Mouse (Mus musculus): ENCODE data around the gene Sema5b.
A peak's percentile ranks its signal among the peaks of the same experiment; 100 is the strongest.

Gene Sema5b

DNA sequence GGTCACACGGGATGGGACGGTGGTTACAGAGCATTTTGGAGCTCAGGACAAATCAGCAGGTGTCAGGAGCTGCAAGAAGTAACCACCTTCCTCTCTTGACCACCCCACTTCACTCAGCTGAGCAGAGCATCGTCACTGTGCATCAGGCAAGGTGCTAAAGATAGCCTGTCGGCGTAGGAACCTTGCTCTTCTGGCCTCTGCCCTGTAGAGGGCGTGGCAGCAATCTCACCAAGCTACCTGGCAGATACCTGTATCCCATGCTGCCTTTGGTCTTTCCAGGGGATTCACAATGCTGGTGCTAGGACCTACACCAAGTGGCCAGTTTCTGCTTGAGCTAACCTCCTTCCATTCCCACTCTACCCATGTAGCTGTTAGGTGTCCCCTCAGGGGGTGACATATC, 55.3 kb downstream of the Sema5b start:
- no peak for DNase-seq

DNA sequence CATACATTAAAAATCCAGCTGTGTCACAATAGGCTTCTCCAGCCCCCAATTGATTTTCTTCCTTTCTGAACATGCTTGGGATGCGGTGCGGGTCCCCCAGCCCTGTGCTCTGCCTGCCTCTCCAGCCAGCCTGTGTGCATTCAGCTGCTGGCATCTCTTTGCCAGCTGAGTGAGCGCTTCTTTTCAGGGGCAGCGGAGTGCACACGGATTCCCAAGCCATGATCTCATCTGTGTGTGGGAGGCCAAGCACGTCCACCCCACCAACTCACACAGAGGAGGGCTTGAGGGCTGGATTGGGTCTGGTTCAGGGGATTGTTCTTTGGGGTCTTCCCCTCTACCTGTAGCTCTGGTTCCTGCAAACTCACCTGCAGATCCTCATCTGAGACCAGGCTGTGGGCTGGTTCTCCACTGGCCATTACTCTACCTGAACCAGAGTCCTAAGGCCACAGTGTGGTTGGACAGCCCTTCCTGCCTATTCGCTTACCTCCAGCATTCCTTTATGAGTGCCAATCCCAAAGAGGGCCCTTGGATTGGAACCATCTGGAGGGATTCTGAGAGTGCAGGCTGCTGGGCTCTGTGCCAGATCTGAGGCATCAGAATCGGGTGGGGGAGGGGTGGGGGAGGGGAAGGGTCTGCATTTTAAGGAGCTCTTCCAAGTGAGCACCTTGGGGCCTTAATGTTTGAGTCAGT, 55.9 kb downstream of the Sema5b start:
- DNase-seq: no peak

DNA sequence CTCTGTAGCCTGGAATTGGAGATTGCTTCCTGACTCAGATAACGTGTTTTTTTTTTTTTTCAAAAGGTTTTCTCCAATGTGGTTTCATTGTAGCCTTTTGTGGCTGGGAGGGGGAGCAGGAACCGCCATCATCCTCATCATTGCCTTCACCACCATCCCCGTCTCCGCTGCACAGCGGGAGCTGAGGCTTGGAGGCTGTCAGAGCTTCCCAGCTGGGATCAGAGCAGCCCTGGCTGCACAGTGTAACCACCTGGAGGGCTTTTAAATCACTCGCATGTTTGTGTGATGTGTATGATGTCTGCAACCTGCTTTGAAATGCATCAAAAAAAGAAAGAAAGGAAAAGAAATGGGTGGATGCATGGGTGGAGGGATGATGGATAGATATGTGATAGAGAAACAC, 57.0 kb downstream of the Sema5b start:
- DNase-seq: no peak

DNA sequence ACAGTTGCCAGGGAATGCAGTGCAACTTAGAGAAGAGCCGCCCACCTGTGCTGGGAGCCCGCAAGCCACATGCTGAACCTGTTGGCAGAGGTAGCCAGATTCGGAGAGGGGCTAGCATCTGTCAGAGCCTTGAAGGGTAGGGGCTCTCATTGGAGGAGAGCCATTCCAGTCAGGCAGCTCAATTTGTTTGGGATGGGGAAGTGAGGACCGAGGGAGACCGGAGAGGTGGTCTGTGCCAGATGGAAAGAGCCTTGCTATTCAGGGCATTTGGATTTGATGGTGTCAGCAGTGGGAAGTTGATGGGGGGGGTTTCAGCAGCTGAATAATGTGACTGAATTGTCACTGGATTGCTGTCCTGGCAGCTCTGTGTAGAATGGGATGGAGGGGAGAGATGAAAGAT, 57.9 kb downstream of the Sema5b start:
- DNase-seq: no peak

DNA sequence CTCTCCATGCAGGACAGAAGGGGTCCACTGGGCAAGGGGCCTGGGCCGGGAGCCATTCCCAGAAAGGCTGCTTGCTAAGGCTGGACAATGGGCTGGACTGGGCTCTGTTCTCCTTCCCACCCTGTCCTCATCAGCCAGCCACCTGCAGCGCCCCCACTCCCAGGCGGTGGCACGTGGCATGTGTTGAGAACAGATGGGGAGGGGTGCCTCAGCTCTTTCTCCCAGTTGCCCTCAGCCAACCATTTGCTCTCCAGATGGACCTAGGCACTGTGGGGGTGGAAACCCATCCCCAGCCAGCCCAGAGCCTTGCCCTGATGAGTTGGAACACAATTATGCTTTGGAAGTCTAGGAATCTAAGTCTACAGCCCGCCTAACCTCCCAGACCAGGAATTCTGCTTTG, 59.3 kb downstream of the Sema5b start:
- DNase-seq: no peak

DNA sequence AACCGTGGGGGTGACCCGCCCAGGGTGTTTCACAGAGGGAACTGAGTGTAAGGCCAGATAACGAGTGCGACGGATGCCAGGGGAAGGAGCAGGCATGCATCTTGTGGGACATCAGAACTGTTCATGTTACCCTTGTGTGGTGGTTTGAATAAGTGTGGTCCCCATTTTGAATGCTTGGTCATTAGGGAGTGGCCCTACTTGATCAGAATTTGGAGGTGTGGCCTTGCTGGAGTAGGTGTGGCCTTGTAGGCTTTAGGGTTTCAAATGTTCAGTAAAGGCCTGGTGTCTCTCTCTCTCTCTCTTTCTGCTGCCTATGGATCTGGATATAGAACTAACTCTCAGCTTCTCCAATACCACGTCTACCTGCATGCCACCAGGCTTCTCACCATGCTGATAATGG, 60.5 kb downstream of the Sema5b start:
- DNase-seq: no peak

DNA sequence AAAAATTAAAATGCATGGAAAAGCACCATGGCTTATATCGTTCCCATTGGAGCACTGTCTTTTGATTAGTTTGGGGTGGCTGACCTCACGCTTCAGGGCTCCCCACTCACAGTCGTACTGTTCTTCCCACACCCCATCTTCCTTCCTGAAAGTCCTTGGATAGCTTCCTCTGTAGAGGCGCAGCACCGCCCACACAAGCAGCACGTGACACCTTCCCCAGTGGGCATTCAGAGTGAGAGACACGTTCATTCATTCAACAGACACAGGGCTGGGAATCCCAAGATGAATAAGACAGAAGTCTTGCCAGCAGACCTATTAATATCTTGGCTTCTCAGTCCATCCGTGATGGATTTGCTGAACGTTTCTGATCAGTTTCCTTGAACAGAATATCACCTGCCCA, 61.6 kb downstream of the Sema5b start:
- peak; percentile 46 for DNase-seq

DNA sequence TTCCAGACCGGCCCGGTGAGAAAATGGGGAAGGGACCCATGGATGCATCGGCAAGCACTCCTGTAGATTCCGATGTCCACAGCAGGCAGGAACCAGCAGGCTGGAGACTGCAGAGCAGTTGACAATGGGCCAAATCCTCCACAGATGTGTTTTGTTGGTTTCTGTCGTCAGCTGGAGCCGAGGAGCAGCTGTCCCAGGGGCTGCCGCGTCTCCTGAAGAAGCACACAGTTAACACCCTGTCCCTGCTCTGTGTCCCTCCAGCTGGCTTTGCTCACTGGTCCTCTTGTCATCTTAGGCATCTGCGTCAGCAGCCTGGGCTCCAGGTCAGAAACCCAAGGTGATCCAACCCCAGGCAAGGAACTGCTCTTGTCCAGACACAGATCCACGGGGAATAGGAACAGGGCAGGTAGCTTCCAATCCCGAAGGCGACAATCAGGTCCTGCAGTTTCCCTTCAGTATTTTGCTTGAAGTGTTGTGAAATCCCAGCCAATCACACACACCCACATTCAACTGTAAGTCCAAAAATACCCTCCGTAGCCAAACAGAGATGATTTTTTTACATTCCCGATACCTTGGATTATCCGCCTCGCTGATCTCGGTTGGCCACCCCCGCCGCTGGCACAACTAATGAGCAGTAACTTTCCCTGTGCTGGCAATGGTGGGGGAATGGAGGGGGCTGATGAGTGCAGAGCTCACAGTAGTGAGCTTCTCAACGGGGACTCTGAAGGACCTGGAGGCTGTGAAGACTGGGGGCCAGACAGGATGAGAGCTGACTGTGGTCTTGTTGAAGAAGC, 63.0 kb downstream of the Sema5b start:
- peak; percentile 54 for DNase-seq

DNA sequence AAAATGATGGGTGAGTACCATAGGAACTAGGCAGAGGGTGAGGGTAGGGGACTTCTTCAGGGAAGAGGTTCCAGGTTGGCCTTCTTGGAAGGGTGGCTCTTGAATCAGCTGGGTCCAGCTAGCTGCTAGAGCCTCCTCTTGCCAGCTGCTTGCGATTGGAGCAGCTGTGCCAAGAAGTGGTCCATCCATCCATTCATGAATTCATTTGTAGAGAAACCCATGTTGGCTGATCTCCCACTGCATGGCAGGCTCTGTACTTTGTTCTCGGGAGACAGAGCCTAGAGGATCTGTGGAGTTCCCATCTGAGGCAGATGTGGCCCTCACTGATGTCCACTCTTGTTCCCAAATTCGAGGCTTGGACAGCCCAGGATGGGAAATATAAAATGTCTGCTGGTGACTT, 66.3 kb downstream of the Sema5b start:
- DNase-seq: no peak

DNA sequence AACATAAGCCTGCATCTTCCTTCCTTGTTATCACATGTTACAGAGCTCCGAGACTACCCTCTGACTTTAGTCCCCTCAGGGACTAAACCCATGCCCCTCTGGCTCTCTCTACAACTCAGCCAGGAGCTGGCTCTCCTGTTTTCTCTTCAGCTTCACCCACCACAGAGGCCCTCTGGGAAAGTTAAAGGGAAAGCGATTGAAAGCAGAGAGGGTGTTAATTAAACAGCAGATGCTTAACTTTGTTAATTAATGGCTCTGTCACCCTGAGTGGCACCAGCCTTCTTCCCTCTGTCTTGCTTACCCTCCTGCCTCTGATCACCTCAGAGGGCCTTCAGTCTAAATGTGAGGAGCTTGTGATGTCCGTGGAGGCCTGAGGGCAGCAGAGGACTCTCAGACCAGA, 67.3 kb downstream of the Sema5b start:
- no peak for DNase-seq

DNA sequence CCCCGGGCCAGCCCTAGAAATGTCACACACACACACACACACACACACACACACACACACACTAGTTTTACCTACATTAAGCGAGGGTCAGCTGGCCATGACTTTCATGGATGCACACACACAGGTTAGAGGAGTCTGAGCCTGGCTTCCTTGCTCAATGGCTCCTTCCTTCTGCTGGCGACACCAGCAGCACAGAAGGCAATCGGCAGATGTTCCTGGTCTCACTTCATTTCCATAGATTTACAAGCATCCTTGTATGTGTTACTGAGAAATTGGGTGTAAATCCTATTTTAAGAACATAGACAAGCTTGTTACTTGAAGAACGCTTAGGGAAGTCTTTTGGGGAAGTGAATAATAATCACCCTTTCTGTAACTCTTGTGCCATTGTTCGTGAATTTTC, 68.6 kb downstream of the Sema5b start:
- no peak for DNase-seq

DNA sequence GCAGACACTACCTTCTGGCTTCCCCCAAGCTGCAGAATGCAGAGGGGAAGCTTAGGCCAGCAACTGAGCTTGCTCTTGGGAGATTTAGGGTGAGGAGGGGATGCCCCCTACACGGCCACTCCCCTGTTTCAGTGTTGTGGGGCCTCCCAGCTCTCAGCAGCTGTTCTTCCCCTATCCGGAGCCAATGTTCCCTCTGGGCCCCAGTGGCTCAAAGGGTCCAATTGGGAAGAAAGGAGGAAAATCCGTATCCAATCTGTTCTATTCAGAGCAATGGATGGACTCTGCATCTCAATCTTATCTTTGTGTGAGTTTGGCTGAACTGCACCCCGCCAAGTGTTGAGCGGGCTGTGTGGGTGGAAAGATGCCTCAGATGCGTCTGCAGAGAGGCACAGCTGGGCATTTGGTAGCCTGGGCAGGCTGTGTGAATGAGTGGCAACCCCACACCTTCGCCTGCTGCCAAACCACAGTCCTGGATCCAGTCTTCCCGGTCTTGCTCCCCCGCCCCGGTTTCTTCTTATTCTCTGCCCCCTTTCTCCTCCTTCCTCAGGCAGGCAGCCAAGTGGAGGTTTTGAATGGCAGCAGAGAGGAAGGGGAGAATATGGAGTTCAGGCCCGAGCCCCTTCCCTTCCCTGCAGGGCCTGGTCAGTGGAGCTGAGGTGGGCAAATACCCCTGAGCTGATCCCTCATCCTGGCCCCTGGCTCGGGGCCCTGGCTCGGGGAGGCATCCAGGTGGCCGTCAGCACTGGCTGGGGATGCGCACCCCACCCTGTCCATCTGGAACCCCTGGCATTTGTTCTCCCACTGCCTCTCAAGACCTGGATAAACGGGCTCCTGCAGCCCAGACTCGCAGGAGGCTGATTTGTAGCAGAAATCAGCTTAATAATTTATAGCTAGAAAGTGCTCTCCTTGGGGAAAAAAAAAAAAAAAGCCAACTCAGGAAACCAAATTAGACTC, 73.2 kb downstream of the Sema5b start:
- DNase-seq: no peak

DNA sequence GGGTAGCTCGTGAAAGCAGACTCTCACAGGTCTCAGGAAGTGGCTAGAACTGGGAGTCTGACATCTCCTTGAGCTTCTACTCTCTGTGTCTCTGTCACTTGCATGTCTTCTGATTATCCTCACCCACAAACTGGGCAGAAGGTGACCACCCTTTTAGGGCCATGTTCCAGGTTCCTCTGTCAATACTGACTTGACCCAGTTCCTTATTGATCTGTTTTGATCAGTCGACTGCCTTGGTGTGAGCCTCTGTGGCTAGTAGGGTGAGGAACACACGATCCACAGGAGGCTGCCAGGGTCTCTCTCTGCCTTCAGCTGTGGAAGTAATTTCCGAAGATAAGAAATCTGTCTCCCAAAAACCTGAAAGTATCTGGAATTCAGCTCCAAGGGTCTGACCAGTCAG, 76.8 kb downstream of the Sema5b start:
- DNase-seq: no peak

DNA sequence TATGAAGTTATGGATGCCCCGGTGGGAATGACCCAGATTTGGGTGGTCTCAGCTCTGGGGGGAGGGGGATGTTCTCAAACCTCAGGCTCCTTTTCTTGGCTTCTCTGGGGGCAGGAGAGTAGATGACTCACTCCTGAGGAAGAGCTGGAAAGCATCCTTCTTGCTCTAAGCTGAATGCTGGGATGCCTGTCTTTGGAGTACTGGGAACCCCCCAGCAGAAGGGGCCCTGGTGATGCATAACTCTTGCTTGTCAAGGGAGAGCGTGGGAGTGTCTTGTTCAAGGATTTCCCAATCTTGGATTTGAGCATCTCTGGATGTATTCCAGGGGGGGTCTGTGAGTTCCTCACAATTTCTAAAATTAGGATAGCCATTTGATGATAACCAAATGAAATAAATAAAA, 82.1 kb downstream of the Sema5b start:
- DNase-seq: no peak

DNA sequence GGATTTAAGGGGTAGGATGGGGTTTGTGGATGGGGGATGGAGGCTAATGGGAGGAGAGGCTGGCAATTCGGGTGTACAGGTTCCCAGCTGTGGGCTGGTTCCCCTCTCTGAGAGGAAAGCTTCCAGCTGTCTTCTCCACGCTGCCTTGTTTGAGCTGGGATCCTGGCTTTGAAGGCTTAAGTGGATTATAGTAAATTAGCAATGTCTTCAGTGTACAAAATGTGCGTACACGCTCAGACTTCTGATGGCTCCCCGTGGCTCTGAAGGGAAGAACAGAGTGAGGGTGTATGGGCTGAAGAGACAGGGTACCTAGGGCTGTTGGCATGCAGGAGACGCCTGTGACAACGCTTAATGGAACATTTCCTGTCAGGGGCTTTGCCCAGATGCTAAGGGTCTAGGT, 83.0 kb downstream of the Sema5b start:
- no peak for DNase-seq

DNA sequence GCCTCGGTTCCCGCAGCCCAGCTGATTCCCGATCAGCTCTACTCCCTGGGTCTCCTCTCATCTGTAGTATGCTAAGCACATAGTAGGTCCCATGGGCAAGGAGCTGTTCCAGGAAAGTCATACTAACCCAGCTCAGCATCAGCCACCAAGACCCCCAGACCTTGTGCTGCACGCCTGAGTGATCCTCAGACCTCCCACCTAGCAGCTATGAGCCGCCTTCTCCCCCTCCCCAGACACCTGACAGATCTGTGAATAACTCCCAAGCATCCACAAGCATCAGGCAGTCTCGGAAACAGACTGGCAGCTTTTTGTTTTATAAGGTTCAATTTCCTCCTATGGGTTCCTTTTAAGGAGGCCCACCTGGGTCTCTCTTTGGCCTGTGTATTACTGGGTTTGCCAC, 83.9 kb downstream of the Sema5b start:
- no peak for DNase-seq

DNA sequence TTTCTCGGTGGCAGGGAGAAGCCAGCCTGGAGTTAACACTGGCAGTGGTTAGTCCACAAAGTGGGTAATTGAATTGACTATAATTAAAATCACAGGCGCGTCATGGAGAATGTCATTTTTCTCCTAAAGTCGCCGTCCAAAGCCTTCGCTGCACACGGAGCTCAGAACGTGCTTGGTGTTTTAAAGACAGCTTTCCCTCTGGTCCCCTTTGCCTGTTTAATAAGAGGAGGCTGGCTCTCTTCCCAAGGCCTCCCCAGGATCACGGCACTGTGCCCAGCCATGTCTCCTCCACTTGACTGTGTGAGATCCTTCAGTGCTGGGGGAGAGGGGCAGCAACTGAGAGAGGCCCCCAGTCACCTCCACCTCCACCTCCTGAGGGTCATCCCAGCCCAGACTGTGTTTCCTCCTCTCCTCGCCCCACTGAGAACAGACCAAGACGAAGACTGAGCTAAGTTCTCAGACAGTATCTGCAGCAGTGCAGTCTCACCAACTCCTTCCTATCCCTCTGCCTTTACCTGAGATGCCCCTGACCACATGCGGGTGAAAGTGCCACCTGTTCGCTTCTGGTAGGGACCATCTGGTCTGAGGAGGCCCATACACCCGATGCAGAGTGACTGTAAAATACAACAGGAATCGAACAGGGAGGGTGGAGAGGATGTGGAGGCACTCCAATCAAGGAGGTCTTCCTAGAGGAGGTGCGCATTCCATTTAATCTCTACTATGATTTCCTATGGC, 84.5 kb downstream of the Sema5b start:
- no peak for DNase-seq

DNA sequence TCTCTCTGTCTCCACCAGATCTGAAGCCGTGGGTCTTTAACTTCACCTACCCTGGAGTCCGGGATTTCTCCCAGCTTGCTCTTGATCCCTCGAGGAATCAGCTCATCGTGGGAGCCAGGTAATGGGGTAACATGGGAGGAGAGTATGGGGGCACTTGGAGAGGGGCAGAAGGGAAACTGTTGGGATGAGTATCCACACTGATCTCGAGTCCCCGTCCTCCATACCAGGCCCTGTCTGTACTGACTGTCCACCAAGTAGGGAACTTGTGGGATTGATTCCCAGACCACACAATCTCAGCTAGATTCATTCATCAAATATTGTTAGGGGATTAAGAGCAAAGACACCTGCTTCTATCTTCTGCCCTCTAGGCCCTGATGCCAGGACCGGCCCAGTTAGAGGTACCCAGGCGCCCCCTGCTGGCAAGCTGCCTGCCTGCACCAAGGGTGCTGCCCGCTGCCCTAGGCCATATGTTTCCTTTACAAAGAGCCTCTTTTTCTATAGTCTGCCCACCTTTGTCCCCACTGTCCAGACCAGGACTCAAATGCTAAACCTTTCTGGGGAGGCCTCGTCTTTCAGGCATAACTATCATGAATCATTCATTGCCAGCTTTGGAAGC, 87.2 kb downstream of the Sema5b start:
- peak; percentile 35 for DNase-seq

DNA sequence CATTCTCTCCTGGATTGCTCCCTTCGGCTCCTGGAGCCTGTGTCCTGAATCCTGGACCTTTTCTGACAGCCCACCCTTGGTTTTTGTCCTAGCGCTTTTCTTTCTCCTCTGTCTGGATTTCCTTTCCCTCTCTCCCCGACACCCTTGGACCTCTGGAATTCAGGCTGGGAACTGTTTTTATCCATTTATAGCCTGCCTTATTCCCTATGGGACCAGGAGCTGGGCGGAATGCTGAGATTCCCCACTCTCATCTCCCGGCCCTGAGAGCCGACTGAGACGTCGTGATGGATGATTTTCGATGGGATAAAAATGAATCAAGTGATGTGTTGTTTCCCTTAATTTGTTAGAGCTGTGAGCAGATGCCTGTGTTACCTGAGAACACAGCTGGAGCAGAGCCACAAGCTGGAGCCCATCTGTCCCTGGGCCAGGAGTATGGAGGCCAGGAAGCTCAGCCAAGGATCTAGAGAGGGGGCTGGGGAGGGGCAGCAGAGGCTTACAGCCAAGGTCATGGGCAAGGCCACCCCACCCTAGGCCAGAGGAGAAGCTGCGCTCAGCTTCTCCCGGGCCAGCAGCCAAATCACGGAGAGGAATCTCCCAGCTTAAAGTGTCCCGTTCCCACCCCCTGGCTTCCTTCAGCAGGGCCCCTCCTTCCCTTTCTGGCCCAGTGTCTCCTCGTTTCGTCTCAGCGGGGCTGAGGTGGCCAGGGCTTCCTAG, 89.7 kb downstream of the Sema5b start:
- no peak for DNase-seq

DNA sequence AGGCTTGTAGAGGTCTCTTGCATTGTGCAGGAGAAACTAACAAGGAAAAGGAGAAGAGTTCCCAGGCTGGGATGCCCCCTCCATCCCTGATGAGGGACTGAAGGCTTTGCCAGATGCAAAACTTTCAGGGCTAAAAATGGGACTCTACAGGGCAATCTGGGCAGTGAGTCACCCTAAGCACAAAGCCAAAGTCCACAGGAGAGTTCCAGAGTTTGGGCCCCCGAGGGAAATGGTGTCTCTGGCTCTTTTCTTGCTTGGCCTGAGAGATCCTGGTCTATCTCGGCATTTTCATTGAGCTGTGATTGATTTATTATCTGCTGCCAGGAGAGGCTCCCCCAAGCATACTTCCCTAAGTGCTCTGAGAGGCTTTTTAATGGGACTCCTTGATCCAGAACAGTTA, 92.1 kb downstream of the Sema5b start:
- DNase-seq: no peak

DNA sequence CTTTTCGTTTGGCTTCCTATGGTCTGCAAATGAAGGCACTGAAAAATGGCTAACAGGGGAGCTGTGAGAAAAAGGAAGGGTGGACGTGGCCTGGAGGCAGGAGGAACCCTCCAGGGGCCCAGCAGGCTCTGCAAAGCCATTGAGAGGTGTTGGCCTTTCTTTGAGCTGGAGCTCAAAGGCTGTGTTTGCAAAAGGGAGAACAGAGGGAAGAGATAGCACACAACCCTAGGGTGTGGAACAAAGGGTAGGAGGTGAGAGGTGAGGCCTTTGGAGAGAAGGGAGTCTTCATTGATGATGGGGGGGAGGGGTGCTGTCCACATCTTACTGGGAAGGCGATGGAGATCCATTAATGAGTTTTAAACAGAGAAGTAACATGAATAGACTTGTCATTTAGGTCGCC, 94.0 kb downstream of the Sema5b start:
- DNase-seq: no peak

DNA sequence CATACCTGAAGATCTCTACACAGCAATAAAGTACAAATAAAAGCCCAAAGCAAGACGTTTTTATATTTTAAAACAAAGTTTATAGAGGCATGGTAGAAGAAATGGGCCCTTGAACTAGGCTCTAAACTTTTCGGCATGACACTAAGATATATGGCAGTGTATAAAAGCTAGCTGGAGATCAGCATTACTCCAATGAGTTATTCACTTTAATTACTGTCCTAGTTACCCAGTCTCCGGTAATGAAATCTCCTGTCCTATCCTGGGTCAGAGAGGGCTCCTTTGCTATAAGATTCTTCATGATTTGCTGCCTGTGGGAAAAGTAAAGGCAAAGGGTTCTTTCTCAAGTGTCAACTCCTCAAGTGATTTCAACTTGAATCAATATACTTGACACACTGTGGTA, 98.6 kb downstream of the Sema5b start:
- no peak for DNase-seq

Data from layer of hippocampus, adult 9-11 months (tissue).